Mouse (Mus musculus) hindbrain, embryonic 12.5 days (tissue): ENCODE measurements around the gene Wdfy1. TPM values are rescaled to one million over a fixed set of nuclear protein-coding genes. Genes with fewer than 3 reads are reported as not detected.

Experiments used
- ATAC-seq: fragments of 200-750 bp; cut with Nextera tagmentation; 2 replicates; pipeline ENCODE4 v1.8.0; 2017; ENCODE audit warnings: moderate TSS enrichment; ENCODE audit not compliant: low FRiP score
- H3K27ac ChIP-seq: fragments of 300-500 bp; sonication (generic); 2 replicates; pipeline ENCODE4 v1.5.1; 2016; ENCODE audit warnings: mild to moderate bottlenecking
- H3K27me3 ChIP-seq: fragments of 300-500 bp; sonication (generic); 2 replicates; pipeline ENCODE4 v1.6.1; 2016; ENCODE audit warnings: mild to moderate bottlenecking
- H3K36me3 ChIP-seq: fragments of 300-500 bp; sonication (generic); 2 replicates; pipeline ENCODE4 v1.6.1; 2016; ENCODE audit warnings: mild to moderate bottlenecking
- H3K4me1 ChIP-seq: fragments of 300-500 bp; sonication (generic); 2 replicates; pipeline ENCODE4 v1.6.1; 2016
- H3K4me2 ChIP-seq: fragments of 300-500 bp; sonication (generic); replicated peaks from 2 replicates; pipeline ENCODE4 v1.6.1; 2016; ENCODE audit warnings: mild to moderate bottlenecking
- H3K4me3 ChIP-seq: fragments of 300-500 bp; sonication (generic); 2 replicates; pipeline ENCODE4 v1.5.1; 2016; ENCODE audit warnings: mild to moderate bottlenecking
- H3K9ac ChIP-seq: fragments of 300-500 bp; sonication (generic); 2 replicates; pipeline ENCODE4 v1.6.1; 2016; ENCODE audit warnings: mild to moderate bottlenecking, moderate library complexity
- H3K9me3 ChIP-seq: fragments of 300-500 bp; sonication (generic); replicated peaks from 2 replicates; pipeline ENCODE4 v1.6.1; 2016; ENCODE audit warnings: mild to moderate bottlenecking
- WGBS: fragments of 180-500 bp; shearing (Covaris S2); methylation state at CpG from one replicate; pipeline ENCODE4 v1.1.7; 2016; 5-methylcytosine and 5-hydroxymethylcytosine counted together
- polyA plus RNA-seq: library from polyadenylated mRNA; unstranded; fragments of >200 nt; fragmentation: Nextera tagmentation; extraction: Ambion mirVana; gene quantifications from 2 replicates; pipeline ENCODE4 v1.2.1, GENCODE M21; 2016

Gene Wdfy1
- polyA plus RNA-seq, 1 experiment from 2014 or later: 68.5 TPM

DNA sequence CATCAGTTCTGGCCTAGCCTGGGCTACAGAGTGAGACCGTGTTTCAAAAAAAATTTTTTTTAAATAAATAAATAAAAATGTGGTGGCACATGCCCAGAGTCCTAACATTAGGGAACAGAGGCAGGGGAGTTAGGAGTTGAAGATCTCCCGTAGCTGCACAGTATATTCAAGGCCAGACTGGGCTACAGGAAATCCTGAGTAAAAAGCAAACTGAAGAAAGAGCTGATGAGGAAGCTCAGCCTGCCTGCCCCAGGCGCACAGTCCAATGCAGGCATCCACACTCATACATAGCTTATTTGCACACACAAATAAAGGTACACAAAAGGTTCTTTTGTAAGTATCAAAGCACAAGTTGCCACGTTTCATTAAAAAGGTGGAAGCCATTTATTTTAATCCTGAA is 18.3 kb downstream of the Wdfy1 start:
- 83% methylated on average over 4 of the region's 4 CpGs for WGBS
- Histone ChIP-seq H3K9ac (no peak overlapping the region), H3K4me1 (peaks cover 26% of the 10 kb centered on the region)

DNA sequence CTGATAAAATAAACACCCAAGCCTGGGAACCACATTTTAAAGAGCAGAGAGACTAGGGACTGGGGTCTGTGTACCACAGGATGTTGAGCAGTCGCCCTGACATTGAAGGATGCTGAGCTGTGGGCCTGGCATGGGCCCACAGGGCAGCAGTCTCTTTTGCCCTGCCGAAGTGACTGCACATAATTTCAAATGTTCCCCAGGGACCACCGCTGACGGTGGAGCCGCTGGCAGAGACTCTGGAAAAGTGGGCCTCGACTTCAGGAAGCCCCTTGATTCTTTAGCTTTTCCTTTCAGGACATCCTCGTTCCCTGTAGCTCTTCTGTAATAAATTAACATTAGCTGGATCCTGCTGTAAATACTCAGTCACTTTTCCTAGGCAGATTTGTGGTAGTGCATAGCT is 18.8 kb downstream of the Wdfy1 start:
- H3K9me3 ChIP-seq: no peaks in the 10 kb centered on the region
- no peak for ATAC-seq
- H3K27ac ChIP-seq: no peak overlapping the region
- H3K27me3 ChIP-seq: no peaks in the 10 kb centered on the region
- H3K9ac ChIP-seq: no peak overlapping the region
- peaks cover 23% of the 10 kb centered on the region for H3K4me1 ChIP-seq
- H3K4me2 ChIP-seq: no peak overlapping the region
- no peak overlapping the region for H3K4me3 ChIP-seq
- no peaks in the 10 kb centered on the region for H3K36me3 ChIP-seq
- WGBS: 55% methylated on average over 7 of the region's 7 CpGs

More for the DNA sequence above, 18.3 kb downstream of the Wdfy1 start:
- H3K4me3 ChIP-seq: no peak overlapping the region
- no peaks in the 10 kb centered on the region for H3K36me3 ChIP-seq
- no peak overlapping the region for H3K4me2 ChIP-seq
- no peak for ATAC-seq
- H3K27ac ChIP-seq: no peak overlapping the region
- H3K27me3 ChIP-seq: no peaks in the 10 kb centered on the region
- H3K9me3 ChIP-seq: no peaks in the 10 kb centered on the region

DNA sequence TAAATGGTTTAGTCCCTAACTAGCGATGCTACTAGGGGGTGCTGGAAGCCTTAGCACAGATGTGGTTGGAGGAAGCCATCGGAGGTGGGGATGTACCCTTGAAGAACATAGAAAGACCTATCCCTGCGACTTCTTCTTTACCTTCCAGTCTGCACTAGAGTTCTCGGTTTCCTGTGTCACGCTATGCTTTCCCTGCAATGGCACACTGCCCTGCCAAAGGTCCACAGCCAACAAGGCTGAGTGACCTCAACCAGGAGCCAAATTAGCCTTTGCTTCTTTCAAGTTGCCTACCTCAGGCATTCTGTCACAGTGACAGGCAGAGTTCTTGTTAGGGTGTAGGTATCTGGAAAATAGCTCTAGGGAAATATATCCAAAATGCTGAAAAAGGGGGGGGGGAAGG is 19.5 kb downstream of the Wdfy1 start:
- Histone ChIP-seq H3K9me3 (no peaks in the 10 kb centered on the region), H3K36me3 (0 out of 2 replicates have a peak, but pooled peaks cover 5% of the 10 kb centered on the region), H3K27me3 (no peaks in the 10 kb centered on the region), H3K4me2 (no peak overlapping the region), H3K4me3 (no peak overlapping the region), H3K4me1 (peaks cover 21% of the 10 kb centered on the region), H3K9ac (no peak overlapping the region), H3K27ac (no peak overlapping the region)
- WGBS: 93% methylated on average over 5 of the region's 5 CpGs
- ATAC-seq: no peak

DNA sequence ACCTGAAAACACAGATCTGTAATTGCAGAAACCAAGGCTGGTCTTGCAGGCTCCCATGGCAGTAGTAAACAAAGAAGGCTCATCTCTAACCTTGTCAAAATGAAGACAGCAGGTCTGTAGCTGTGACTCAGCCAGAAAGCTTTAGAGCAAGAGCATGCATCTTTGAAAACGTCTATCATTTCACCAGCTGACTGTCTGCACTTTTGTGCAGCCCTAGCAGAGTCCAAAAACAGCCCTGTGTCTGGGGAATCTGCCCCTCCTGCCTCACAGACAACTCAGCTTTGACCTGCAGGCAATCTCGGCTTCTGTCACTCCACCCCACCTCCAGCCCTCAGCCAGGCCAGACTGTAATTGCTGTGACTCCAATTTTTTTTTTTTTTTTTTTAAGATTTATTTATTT is 20.6 kb downstream of the Wdfy1 start:
- 0 out of 2 replicates have a peak, but pooled peaks cover 3% of the 10 kb centered on the region for H3K9me3 ChIP-seq
- no peak overlapping the region for H3K4me3 ChIP-seq
- H3K4me2 ChIP-seq: no peak overlapping the region
- WGBS: 61% methylated on average over 2 of the region's 2 CpGs
- H3K27ac ChIP-seq: no peak overlapping the region
- no peak for ATAC-seq
- H3K36me3 ChIP-seq: 0 out of 2 replicates have a peak, but pooled peaks cover 8% of the 10 kb centered on the region
- peaks cover 16% of the 10 kb centered on the region for H3K4me1 ChIP-seq
- no peak overlapping the region for H3K9ac ChIP-seq
- no peaks in the 10 kb centered on the region for H3K27me3 ChIP-seq

DNA sequence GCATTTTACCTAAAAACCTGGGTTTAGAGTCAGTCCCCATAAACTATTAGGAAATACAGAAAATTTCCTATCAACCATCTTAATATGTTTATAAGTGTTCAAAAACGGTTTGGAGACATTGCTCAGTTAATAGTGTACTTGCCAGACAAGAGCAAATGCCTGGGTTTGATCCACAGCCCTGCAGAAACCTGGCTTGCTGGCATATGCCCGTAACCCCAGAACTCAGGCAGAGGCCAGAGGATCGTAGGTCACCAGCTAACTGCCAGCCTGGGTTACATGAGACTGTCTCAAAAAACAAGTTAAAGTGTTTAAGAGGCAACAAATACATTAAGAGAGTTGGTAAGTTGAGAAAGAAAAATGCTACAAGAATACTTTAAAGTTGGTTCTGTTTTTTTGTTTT is 21.0 kb downstream of the Wdfy1 start:
- 0 out of 2 replicates have a peak, but pooled peaks cover 4% of the 10 kb centered on the region for H3K9me3 ChIP-seq
- no peaks in the 10 kb centered on the region for H3K27me3 ChIP-seq
- no peak for ATAC-seq
- no peak overlapping the region for H3K4me2 ChIP-seq
- H3K9ac ChIP-seq: no peak overlapping the region
- no peak overlapping the region for H3K27ac ChIP-seq
- WGBS: 86% methylated on average over 3 of the region's 3 CpGs
- H3K4me3 ChIP-seq: no peak overlapping the region
- peaks cover 13% of the 10 kb centered on the region for H3K4me1 ChIP-seq
- 0 out of 2 replicates have a peak, but pooled peaks cover 8% of the 10 kb centered on the region for H3K36me3 ChIP-seq

DNA sequence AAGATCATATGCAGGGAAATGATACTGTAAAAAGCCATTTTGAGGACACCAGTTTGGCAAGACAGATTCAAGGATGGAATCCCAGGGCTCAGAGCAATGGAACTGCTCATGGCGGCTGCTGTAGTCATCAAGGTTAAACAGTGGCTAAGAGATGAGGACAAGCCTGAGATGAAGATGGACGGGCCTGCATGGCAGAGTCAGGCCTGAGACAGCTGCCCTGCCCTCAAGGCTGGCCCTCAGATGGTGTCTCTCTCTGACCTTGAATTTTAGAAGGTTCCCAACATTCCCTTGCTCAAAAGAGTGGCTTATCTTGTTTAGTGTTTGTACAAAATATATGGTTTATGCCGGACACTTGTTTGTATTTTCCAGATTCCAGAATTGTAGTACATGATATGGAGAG is 22.5 kb downstream of the Wdfy1 start:
- Histone ChIP-seq H3K4me1 (peaks cover 8% of the 10 kb centered on the region), H3K4me2 (no peak overlapping the region), H3K4me3 (no peak overlapping the region), H3K27me3 (no peaks in the 10 kb centered on the region), H3K27ac (no peak overlapping the region), H3K9me3 (0 out of 2 replicates have a peak, but pooled peaks cover 4% of the 10 kb centered on the region), H3K36me3 (0 out of 2 replicates have a peak, but pooled peaks cover 8% of the 10 kb centered on the region), H3K9ac (no peak overlapping the region)
- ATAC-seq: no peak
- 92% methylated on average over 3 of the region's 3 CpGs for WGBS

DNA sequence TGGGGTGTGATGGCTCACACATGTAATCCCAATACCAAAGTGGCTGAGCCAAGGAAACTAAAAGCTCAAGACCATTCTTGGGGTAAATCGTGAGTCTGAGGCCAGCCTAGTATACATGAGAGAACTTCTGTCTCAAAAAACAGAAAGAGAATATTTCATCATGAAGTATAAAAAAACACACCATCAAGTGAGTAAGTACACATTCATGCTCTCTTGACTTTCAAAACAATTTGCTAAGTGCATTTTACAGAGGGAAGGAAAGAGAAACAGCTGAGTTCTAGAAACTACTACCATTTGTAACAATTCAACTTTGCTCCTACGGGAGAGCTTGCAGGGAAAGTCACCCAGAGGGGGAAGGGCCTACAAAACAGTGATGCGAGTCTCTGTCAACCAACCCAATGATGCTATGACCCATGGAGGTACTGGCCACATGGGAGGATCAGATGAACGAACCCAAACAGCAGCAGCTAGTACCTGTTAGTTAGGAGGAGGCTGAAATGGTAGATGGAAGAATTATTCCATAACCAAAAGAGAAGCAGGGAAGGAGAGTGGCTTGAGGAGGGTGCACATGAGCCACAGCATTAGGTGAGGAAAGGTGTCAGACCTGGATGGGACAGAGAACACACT is 23.1 kb downstream of the Wdfy1 start:
- ATAC-seq: no peak
- Histone ChIP-seq H3K4me3 (no peak overlapping the region), H3K9ac (no peak overlapping the region), H3K27ac (no peak overlapping the region), H3K9me3 (0 out of 2 replicates have a peak, but pooled peaks cover 4% of the 10 kb centered on the region), H3K4me1 (peaks cover 8% of the 10 kb centered on the region), H3K36me3 (0 out of 2 replicates have a peak, but pooled peaks cover 8% of the 10 kb centered on the region), H3K4me2 (no peak overlapping the region), H3K27me3 (no peaks in the 10 kb centered on the region)
- WGBS: 89% methylated on average over 4 of the region's 4 CpGs

DNA sequence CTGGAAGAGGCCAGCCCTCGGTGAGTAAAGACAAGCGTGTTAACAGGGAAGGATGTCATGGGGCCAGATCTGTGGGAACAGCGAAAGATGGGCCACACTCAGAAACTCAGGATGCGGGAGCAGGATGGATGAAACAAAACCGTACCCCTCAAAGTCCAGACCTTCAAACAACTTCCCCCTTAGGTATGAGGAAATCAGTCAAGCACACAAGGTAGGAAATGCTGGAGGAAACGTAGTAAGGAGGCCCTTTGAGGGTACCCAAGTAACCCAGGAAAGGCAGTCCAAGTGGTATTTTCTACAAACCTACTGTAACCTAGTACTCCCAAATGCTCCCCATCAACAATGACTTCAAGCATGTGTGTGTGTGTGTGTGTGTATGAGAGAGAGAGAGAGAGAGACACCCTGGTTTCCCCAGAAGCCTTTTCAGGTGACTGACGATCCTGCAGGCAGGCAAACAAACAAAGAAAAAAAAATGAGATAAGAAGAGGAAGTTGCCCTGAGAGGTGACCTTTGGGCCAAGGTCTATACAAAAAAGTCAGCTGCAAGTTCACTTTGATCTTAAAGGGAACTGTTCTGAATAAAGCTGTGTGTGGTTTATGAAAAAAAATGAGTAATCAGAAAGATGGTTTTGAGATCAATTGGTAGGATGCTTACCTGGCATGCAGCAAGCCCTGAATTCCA is 23.8 kb downstream of the Wdfy1 start:
- H3K4me3 ChIP-seq: no peak overlapping the region
- 0 out of 2 replicates have a peak, but pooled peaks cover 4% of the 10 kb centered on the region for H3K9me3 ChIP-seq
- H3K27ac ChIP-seq: no peak overlapping the region
- WGBS: 82% methylated on average over 7 of the region's 7 CpGs
- H3K4me1 ChIP-seq: peaks cover 5% of the 10 kb centered on the region
- ATAC-seq: no peak
- no peak overlapping the region for H3K9ac ChIP-seq
- H3K27me3 ChIP-seq: no peaks in the 10 kb centered on the region
- H3K4me2 ChIP-seq: no peak overlapping the region
- H3K36me3 ChIP-seq: 0 out of 2 replicates have a peak, but pooled peaks cover 8% of the 10 kb centered on the region

DNA sequence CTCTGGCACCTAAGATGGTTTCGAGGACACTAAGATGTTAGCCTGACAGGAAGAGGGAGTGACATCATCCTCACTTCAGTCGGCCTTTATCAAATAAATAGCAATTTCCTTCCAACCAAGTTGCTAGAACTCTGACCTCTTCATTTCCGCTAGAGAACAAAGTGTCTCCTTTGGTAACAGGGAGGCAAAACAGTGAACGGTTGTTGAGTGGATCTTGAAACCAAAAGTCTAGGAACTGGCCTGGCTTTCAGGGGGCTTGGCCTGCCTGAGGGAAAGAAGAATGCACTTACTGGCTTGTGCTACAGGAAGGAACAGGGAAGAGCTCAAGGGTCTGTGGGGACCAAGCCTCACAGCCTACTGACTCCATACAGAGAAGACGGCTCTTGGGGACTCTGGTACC is 24.8 kb downstream of the Wdfy1 start:
- Histone ChIP-seq H3K4me3 (no peak overlapping the region), H3K9ac (no peak overlapping the region), H3K4me1 (no peaks in the 10 kb centered on the region), H3K4me2 (no peak overlapping the region), H3K9me3 (0 out of 2 replicates have a peak, but pooled peaks cover 4% of the 10 kb centered on the region), H3K27me3 (no peaks in the 10 kb centered on the region), H3K36me3 (0 out of 2 replicates have a peak, but pooled peaks cover 8% of the 10 kb centered on the region), H3K27ac (no peak overlapping the region)
- 81% methylated on average over 5 of the region's 5 CpGs for WGBS
- ATAC-seq: no peak

DNA sequence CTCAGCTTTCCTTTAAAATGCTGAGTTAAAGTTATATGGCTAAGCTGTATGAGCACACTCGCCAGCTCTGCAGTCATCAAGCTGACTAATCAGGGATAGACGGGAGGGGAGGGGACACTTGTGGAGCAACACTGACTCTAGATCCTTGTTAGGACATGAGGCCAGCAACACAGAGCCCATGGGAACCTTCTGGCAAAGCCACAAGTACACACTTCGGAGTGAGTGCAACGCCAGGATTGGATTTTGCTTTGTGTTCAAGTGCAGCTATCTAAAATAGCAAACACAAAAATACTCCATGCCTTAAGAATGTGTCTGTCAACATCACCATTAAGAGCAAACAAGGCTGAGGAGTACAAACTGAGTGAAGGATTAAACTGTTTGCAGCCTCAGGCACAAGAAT is 29.9 kb downstream of the Wdfy1 start:
- Histone ChIP-seq H3K27me3 (no peaks in the 10 kb centered on the region), H3K9me3 (0 out of 2 replicates have a peak, but pooled peaks cover 4% of the 10 kb centered on the region), H3K9ac (no peak overlapping the region), H3K36me3 (no peaks in the 10 kb centered on the region), H3K4me1 (no peaks in the 10 kb centered on the region), H3K4me3 (no peak overlapping the region), H3K4me2 (no peak overlapping the region), H3K27ac (no peak overlapping the region)
- 96% methylated on average over 4 of the region's 4 CpGs for WGBS
- no peak for ATAC-seq

DNA sequence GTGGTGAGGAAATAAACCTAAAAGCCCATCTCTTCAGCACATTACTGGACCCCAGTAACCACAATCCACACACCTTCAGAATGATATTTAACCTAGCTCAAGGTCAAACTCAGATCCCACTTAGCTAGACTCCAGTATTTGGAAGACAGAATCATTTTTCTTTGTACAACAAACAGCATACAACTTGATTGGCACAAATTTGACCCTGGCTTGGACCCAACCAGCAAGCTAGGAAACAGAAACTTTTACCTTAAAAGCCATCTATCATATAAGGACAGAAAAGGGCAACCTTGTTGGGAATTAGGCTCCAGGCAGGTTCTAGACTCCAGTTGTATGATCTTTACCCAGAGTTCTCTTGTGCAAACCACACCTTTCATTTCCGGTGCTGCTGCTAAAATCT is 32.6 kb downstream of the Wdfy1 start:
- Histone ChIP-seq H3K4me2 (no peak overlapping the region), H3K36me3 (peaks cover 9% of the 10 kb centered on the region; the same call in 1 of the 2 replicates), H3K4me3 (no peak overlapping the region), H3K4me1 (no peaks in the 10 kb centered on the region), H3K9me3 (no peaks in the 10 kb centered on the region), H3K27me3 (no peaks in the 10 kb centered on the region), H3K9ac (no peak overlapping the region), H3K27ac (no peak overlapping the region)
- WGBS: 91% methylated on average over 1 of the region's 1 CpGs
- no peak for ATAC-seq

DNA sequence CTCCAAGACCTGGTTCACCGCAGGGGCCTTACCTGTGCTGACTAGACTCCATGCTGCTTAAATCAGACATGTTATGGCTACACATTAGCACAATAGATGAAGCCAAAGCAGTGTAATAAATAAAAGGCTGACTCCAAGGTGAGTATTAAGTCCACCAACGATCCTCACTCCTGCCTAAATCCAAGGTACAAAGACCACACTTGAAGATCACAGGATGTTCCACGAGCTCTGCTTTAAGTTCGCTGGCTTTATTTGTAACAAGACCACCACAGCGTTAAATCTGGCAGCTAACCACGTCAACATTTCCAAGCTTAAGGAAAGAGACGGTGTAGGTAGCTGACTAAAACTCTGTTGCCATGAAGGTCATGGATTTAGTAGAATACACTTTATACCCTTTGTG is 33.0 kb downstream of the Wdfy1 start:
- Histone ChIP-seq H3K4me3 (no peak overlapping the region), H3K4me1 (no peaks in the 10 kb centered on the region), H3K9me3 (no peaks in the 10 kb centered on the region), H3K9ac (no peak overlapping the region), H3K36me3 (peaks cover 14% of the 10 kb centered on the region; the same call in 1 of the 2 replicates), H3K4me2 (no peak overlapping the region), H3K27me3 (no peaks in the 10 kb centered on the region), H3K27ac (no peak overlapping the region)
- no peak for ATAC-seq
- 95% methylated on average over 7 of the region's 7 CpGs for WGBS
